Mouse (Mus musculus) G1E (cell line): ENCODE measurements around the gene Cep164. TPM values are rescaled to one million over a fixed set of nuclear protein-coding genes. Genes with fewer than 3 reads are reported as not detected.

Experiments used
- ATAC-seq: 2 replicates; pipeline ENCODE4 v1.8.0; 2016; ENCODE audit warnings: mild to moderate bottlenecking; ENCODE audit not compliant: insufficient number of reproducible peaks, poor library complexity, low FRiP score, severe bottlenecking; ENCODE audit errors: extremely low read depth
- DNase-seq: peaks from one replicate; pipeline ENCODE4 v3.0.0; 2012; ENCODE audit warnings: low spot score
- H3K27me3 ChIP-seq: 2 replicates; pipeline ENCODE4 v1.6.1; 2012; ENCODE audit warnings: mild to moderate bottlenecking, low read length, inconsistent platforms; ENCODE audit not compliant: insufficient read depth
- H3K36me3 ChIP-seq: replicated peaks from 2 replicates; pipeline ENCODE3; 2012; ENCODE audit warnings: mild to moderate bottlenecking, inconsistent platforms
- H3K4me1 ChIP-seq: 2 replicates; pipeline ENCODE4 v1.6.1; 2012; ENCODE audit warnings: low read depth, low read length, inconsistent platforms, mixed read lengths; ENCODE audit not compliant: insufficient read depth
- H3K4me3 ChIP-seq: 2 replicates; pipeline ENCODE4 v1.5.1; 2012; ENCODE audit warnings: low read depth, mild to moderate bottlenecking, inconsistent platforms, low read length, moderate library complexity, mixed read lengths
- H3K9me3 ChIP-seq: replicated peaks from 2 replicates; pipeline ENCODE4 v1.6.1; 2012; ENCODE audit warnings: inconsistent platforms
- CTCF ChIP-seq: IDR thresholded peaks from 2 replicates; pipeline ENCODE4 v1.5.1; 2012; ENCODE audit warnings: low read depth, low read length, inconsistent platforms, mixed read lengths
- GATA1 ChIP-seq: IDR thresholded peaks from 2 replicates; pipeline ENCODE4 v1.6.1; 2012; ENCODE audit warnings: borderline replicate concordance, low read length, inconsistent platforms, mixed read lengths
- GATA2 ChIP-seq: IDR thresholded peaks from 2 replicates; pipeline ENCODE4 v1.6.1; 2012; ENCODE audit warnings: low read depth, low read length, inconsistent platforms, borderline replicate concordance
- POLR2AphosphoS5 ChIP-seq: IDR thresholded peaks from 2 replicates; pipeline ENCODE4 v1.6.1; 2012; ENCODE audit warnings: low read depth, low read length, inconsistent platforms; ENCODE audit not compliant: insufficient replicate concordance
- TAL1 ChIP-seq: conservative IDR thresholded peaks from 2 replicates; pipeline ENCODE4 v1.6.1; 2012; ENCODE audit warnings: low read depth, low read length, inconsistent platforms, mixed read lengths
- polyA plus RNA-seq: library from polyadenylated mRNA; stranded (reverse); fragments of >175 nt; gene quantifications from 2 replicates; pipeline ENCODE4 v1.2.3, GENCODE M21; 2012
- total RNA-seq, 2 experiments: library from RNA; stranded (forward) in 1 of 2; stranded (reverse) in 1 of 2; fragments of 200-1000 nt in 1 of 2; fragments of >200 nt in 1 of 2; fragmentation: Nextera tagmentation in 1 of 2; gene quantifications; 2 replicates each; pipeline ENCODE4 v1.2.3; 2014 to 2017

The Cep164 gene
- total and polyA plus RNA-seq, 3 experiments = 21.9 to 95.3 (median 77.4) TPM

GRCm38 (mm10) chr9:45797271-45797670, 31.2 kb downstream of the Cep164 start:
- H3K9me3 ChIP-seq = no peaks in the 10 kb centered on the region
- H3K36me3 ChIP-seq = peaks cover 87% of the 10 kb centered on the region
- ATAC-seq = no peak
- peaks cover 78% of the 10 kb centered on the region for H3K4me1 ChIP-seq
- no peak overlapping the region for H3K4me3 ChIP-seq
- H3K27me3 ChIP-seq = no peaks in the 10 kb centered on the region
- no peak for DNase-seq
- no peak for TF ChIP-seq TAL1
- no peak for TF ChIP-seq CTCF
- no peak for TF ChIP-seq GATA1
- no peak for TF ChIP-seq POLR2AphosphoS5
- TF ChIP-seq GATA2 = no peak

GRCm38 (mm10) chr9:45795722-45796121, 32.8 kb downstream of the Cep164 start:
- TF ChIP-seq POLR2AphosphoS5 = no peak
- no peak for TF ChIP-seq GATA1
- no peak for TF ChIP-seq GATA2
- TF ChIP-seq CTCF = no peak
- no peak for TF ChIP-seq TAL1
- DNase-seq (no peak), ATAC-seq (no peak)
- Histone ChIP-seq H3K36me3 (peaks cover 88% of the 10 kb centered on the region), H3K9me3 (no peaks in the 10 kb centered on the region), H3K4me3 (no peak overlapping the region; the same call in 1 of the 2 replicates), H3K27me3 (no peaks in the 10 kb centered on the region), H3K4me1 (peaks cover 71% of the 10 kb centered on the region)

GRCm38 (mm10) chr9:45793697-45794096, 34.8 kb downstream of the Cep164 start:
- ATAC-seq = no peak
- Histone ChIP-seq H3K36me3 (peaks cover 88% of the 10 kb centered on the region), H3K27me3 (no peaks in the 10 kb centered on the region)

GRCm38 (mm10) chr9:45792235-45792634, 36.3 kb downstream of the Cep164 start:
- ATAC-seq (no peak), DNase-seq (no peak)
- TF ChIP-seq TAL1 = no peak
- no peak for TF ChIP-seq POLR2AphosphoS5
- TF ChIP-seq GATA2 = no peak
- no peak for TF ChIP-seq CTCF
- no peak for TF ChIP-seq GATA1
- H3K27me3 ChIP-seq = no peaks in the 10 kb centered on the region
- H3K9me3 ChIP-seq = no peaks in the 10 kb centered on the region
- peaks cover 84% of the 10 kb centered on the region for H3K36me3 ChIP-seq
- no peak overlapping the region for H3K4me3 ChIP-seq
- peaks cover 73% of the 10 kb centered on the region for H3K4me1 ChIP-seq

More at GRCm38 (mm10) chr9:45793697-45794096, 34.8 kb downstream of the Cep164 start:
- Histone ChIP-seq H3K4me1 (peaks cover 73% of the 10 kb centered on the region), H3K9me3 (no peaks in the 10 kb centered on the region), H3K4me3 (no peak overlapping the region)
- DNase-seq = no peak
- TF ChIP-seq CTCF (no peak), TAL1 (no peak), GATA2 (no peak), POLR2AphosphoS5 (no peak), GATA1 (no peak)

- Histone ChIP-seq H3K36me3 (peaks cover 87% of the 10 kb centered on the region), H3K4me3 (no peak overlapping the region), H3K27me3 (no peaks in the 10 kb centered on the region), H3K4me1 (peaks cover 75% of the 10 kb centered on the region), H3K9me3 (no peaks in the 10 kb centered on the region)
- TF ChIP-seq TAL1 = no peak
- TF ChIP-seq GATA1 = no peak
- TF ChIP-seq CTCF = no peak
- no peak for TF ChIP-seq POLR2AphosphoS5
- no peak for TF ChIP-seq GATA2
- ATAC-seq = no peak
- no peak for DNase-seq
Observed at GRCm38 (mm10) chr9:45791456-45792142, 36.9 kb downstream of the Cep164 start.

- DNase-seq = peak; percentile 73
- Histone ChIP-seq H3K4me3 (peak overlapping the region; percentile 31; the same call in 1 of the 2 replicates), H3K9me3 (no peaks in the 10 kb centered on the region), H3K4me1 (peaks cover 58% of the 10 kb centered on the region), H3K36me3 (peaks cover 87% of the 10 kb centered on the region), H3K27me3 (no peaks in the 10 kb centered on the region)
- peak; percentile 65 for ATAC-seq
- no peak for TF ChIP-seq POLR2AphosphoS5
- peak; percentile 46; the same call in 1 of the 2 replicates for TF ChIP-seq TAL1
Observed at GRCm38 (mm10) chr9:45788405-45788804, 40.1 kb downstream of the Cep164 start.
